8 mouse cellular contexts compared by ENCODE assay signal in the genomic region with DNA sequence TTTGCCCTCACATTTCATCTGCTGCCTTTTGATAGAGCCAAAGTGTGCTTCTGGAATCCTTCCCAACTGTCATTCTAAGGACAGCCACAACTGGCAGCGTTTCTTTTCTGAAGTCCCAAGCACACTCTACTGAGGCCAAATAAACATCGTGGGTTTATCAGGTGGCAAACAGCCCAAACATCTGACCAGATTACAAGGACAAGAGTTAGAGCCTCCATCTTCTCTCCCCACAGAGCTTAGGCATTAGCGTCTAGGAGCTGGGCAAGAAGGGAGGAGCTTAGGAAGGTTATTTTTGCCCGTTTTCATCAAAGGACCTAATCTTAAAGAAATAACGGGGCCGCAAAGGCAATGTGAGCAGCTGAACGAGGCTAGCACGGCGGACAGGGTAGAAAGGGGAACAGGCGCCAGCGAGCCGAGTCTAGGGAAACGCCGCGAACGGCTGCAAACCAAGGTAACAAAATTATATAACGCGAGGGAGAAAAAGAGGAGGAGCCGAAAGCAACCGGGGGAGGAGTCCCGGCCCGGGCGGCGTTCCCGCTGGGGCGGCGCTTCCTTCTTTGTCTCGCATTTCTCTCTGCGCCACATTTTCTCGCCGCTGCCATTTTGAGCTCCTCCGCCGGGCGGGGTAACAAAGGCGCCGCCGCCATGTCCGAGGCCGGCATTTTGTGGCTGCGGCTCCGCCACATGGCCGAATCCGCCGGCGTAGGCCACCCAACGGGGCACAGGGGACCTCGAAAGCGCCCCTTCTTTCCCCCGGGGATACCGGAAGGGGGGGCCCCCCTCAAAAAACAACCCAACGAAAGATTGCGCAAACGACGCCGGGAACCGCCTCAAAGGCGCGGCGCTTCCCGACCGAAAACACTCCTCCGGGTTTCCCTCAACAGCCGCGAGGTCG. TPM values are rescaled to one million over a fixed set of nuclear protein-coding genes. Genes with fewer than 3 reads are reported as not detected.
DNase-seq lines count a peak whose midpoint lies in the region; ATAC-seq lines count a peak whose summit lies in the region.

No protein-coding gene starts in this region.

- peak; percentile 19; the same call in 1 of the 2 replicates for ATAC-seq in hindbrain, embryonic 12.5 days (ENCODE audit: low FRiP score)

- H3K4me3 ChIP-seq in hindbrain, embryonic 12.5 days = peak overlapping the region; percentile 95

- H3K9me3 ChIP-seq in hindbrain, embryonic 12.5 days (replicated peaks) = no peaks in the 10 kb centered on the region

- H3K9ac ChIP-seq in hindbrain, embryonic 12.5 days = peak overlapping the region; percentile 99

- peak overlapping the region; percentile 81 for H3K4me2 ChIP-seq in hindbrain, embryonic 12.5 days (replicated peaks)

- H3K36me3 ChIP-seq in hindbrain, embryonic 12.5 days = peaks cover 41% of the 10 kb centered on the region

- H3K27ac ChIP-seq in hindbrain, embryonic 12.5 days = peak overlapping the region; percentile 98

- WGBS in hindbrain, embryonic 12.5 days = under 1% methylated on average over 64 of the region's 65 CpGs

- peaks cover 20% of the 10 kb centered on the region for H3K4me1 ChIP-seq in hindbrain, embryonic 12.5 days

- peak; percentile 92 for DNase-seq in Muller cell, postnatal 12 days (ENCODE audit: inconsistent ontology term)
- peak; percentile 90 for DNase-seq in cerebellum, adult 9-11 months
- DNase-seq in frontal cortex, postnatal 10 days (ENCODE audit: low spot score in 2 of 2) = peak; percentile 78 to 86
- DNase-seq in layer of hippocampus, postnatal 25 days (ENCODE audit: extremely low spot score in 1 of 2, low spot score in 1 of 2) = peak; percentile 78 to 84
- peak; percentile 95 for DNase-seq in lung, postnatal 14 days
- peak; percentile 91 for DNase-seq in ovary, postnatal 36 days (ENCODE audit: low spot score)
- peak; percentile 93 for DNase-seq in thymus, postnatal 14 days

- H3K27me3 ChIP-seq in hindbrain, embryonic 12.5 days = no peaks in the 10 kb centered on the region

RNA-seq across cellular contexts. Expression of a gene that starts 1.6 kb away (rescaled TPM):
- polyA plus RNA-seq in hindbrain, embryonic 12.5 days (2016; fragmentation: Nextera tagmentation; extraction: Ambion mirVana) = 467 and 505 TPM in 2 replicates
- 100 to 1,000 TPM; 711 to 757 TPM for total RNA-seq in layer of hippocampus, postnatal 25 days (2021)

RNA-seq across cellular contexts. Expression of a gene that starts 1.7 kb away (rescaled TPM):
- polyA plus RNA-seq in hindbrain, embryonic 12.5 days (2016; fragmentation: Nextera tagmentation; extraction: Ambion mirVana) = 22.3 and 22.7 TPM in 2 replicates
- 10 to 100 TPM; 11.3 to 15.8 TPM for total RNA-seq in layer of hippocampus, postnatal 25 days (2021)

RNA-seq across cellular contexts. Expression of a gene that starts 8.0 kb away (rescaled TPM):
- polyA plus RNA-seq in hindbrain, embryonic 12.5 days (2016; fragmentation: Nextera tagmentation; extraction: Ambion mirVana) = 8.5 and 10.7 TPM in 2 replicates
- total RNA-seq in layer of hippocampus, postnatal 25 days (2021) = 1 to 10 TPM; 4.0 to 4.1 TPM

RNA-seq across cellular contexts. Expression of a gene that starts 36.4 kb away (rescaled TPM):
- polyA plus RNA-seq in hindbrain, embryonic 12.5 days (2016; fragmentation: Nextera tagmentation; extraction: Ambion mirVana) = 1.0 and 1.3 TPM in 2 replicates
- total RNA-seq in layer of hippocampus, postnatal 25 days (2021) = not detected

RNA-seq across cellular contexts. Expression of a gene that starts 37.0 kb away (rescaled TPM):
- polyA plus RNA-seq in hindbrain, embryonic 12.5 days (2016; fragmentation: Nextera tagmentation; extraction: Ambion mirVana) = 21.5 and 22.3 TPM in 2 replicates
- total RNA-seq in layer of hippocampus, postnatal 25 days (2021) = 10 to 100 TPM; 13.6 to 16.6 TPM

Comparison
In these comparisons a context has a peak if more than half of its experiments do, and no peak if none do; other contexts are left out.
1. Peak in every context shown above with its lines: DNase-seq, ATAC-seq, H3K4me3 ChIP-seq and H3K27ac ChIP-seq.